Mouse (Mus musculus): Measurements from ENCODE around the gene Rabgap1l.
"Not testable (repeated sequence)": the region's sequence is repeated elsewhere in the genome, so short reads cannot be mapped to it uniquely, and the experiment has no call there.

The Rabgap1l gene

DNA sequence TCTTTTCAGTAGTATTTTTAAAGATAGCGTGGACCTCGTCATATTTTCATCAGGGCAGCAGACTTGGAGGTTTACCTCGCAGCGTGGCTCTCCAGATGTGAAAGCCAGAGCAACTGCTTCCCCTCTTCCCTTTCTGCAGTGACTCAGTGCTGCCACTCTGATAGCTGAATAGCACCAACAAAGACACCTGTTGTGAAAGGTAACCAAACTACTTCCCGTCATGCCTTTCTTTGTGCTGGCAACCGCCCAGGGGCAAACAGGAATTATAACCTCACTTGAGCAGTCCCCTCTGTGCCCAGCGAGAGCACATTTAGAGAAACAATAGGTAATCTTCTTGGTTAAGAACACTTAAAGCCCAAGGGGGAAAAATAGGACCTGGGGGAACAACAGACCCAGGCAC, 484.0 kb downstream of the Rabgap1l start:
- DNase-seq (ENCODE audit: low read depth), result peak; percentile 82

DNA sequence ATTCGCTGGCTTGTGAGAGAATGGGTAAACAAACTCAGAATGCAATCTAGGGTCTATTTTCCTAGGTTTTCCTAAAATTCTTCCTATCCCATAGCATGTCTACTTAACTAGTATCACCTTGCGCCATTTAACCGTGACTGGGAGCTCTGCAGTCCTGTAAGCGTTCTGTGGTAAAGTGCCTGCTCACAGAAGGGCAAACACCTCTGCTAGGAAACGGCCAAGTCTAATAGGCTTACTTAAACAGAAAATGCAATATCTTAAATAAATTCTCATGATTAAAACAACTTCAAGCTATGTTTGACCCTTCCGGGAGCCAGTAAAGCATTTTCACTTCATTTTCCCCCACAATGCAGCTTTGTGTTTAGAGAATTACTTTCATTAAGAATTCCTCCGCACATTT, 484.5 kb downstream of the Rabgap1l start:
- DNase-seq (ENCODE audit: low read depth), result peak; percentile 41

DNA sequence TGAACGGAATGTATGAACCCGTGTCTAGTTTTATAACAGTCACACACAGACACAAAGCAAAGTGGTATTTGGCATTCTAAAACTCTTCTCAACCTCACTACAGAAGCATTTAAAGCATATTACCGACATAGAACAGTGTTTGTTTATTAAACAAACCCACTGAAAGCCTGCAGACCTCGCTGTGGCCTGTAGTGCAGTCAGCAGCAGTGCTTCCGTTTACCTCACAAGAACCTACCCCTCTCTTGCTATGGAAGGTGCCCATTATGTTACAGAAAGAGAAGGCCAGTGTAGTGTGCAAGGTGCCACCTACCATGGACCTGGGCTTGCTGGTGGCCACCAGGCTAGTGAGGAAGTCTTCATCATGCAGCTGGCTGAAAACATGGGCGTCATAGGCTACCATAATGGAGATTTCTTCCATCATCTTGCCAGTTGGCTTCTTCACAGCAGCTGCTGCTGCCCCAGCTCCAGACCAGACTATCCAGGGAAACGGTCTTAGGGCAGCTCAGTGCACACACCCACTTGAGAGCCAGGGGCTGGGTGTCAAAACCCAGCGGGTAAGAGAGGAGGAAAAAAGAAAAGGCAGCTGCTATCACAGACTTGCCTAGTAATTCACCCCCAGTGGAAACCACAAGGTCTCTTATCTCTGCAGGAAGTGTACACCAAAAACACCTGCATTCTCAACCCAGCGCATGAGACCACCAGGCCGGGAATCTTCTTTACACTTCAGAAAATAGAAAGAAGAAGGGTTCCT, 486.0 kb downstream of the Rabgap1l start:
- peak; percentile 70 for DNase-seq (ENCODE audit: low read depth)

DNA sequence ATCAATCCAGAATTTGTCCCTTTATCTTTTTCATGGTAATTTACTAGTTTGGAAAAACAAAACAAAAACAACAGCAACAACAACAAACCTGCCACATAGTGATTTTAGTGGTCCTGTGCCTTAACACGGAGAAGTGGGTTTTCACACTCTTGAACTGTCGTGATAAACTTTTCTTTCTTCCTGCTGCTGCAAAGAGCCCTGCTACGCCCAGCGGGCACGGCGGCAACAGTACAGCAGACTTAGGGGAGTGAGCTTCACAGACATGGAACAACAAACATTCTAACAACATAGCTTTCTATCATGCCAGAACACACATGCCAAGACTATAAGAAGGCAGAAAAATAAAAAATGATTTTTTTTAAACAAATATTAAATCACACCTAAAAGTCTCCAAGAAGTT, 486.7 kb downstream of the Rabgap1l start:
- DNase-seq (ENCODE audit: low read depth), result peak; percentile 57

DNA sequence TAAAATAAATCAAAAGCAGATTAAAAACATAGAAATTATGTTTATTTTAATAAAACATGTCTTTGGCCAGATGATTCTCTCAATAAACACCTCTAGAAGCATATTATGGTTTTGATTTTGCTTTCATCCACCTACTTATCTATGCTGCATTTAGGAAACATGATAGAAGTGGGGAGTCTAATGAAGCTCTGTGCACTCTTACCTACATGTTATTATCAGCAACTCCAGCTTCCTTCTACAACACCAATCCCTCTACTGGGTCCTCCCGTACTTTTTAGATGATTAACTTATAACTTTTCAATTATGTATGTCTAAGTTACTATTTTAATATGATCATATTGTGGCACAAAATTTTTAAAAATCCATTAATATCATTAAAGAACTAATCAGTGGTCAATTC, 487.2 kb downstream of the Rabgap1l start:
- DNase-seq (ENCODE audit: low read depth), result no peak

DNA sequence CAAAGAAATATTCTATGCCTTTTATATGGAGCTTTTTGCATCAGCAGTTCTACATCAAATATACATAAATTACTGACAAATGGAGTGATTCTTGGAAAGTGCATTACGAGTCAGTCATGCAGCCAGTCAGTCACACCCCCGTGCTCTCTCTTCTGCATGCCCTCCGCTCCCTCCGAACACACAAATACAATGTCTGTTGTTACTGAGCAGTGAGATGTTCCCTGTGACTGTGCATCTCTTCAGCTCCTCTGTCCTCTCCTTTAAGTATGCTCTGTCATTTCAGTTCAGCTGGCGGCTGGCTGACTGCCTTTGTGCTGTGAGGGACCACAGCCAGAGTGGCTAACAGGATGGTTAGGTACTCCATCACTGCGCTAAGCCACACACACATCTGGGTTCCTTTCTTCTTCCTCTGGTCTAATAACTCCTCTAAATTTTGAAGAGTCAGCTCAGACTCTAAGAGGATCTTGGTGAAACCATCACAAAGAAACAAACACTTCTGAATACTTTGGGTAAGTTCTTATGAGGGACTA, 488.0 kb downstream of the Rabgap1l start:
- no peak for DNase-seq (ENCODE audit: low read depth)

DNA sequence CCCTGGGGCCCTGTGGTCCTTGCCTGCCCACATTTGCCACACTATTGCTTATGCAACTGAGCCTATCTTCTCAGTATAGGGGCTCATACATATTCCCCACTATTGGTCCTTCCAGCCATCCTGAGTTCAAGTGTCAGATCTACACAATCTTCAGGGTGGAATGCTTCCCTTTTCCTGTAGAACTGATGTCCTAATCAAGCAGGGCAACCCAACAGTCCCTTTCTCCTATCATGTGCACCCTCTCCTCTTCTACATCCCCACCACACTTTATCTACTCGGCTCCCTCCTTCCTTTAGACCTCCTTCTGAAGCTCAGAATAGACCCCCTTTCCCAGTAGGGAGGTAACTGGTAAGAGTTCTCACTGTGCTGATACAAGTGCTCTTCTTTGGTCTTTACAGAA, 490.7 kb downstream of the Rabgap1l start:
- no peak for DNase-seq (ENCODE audit: low read depth)

DNA sequence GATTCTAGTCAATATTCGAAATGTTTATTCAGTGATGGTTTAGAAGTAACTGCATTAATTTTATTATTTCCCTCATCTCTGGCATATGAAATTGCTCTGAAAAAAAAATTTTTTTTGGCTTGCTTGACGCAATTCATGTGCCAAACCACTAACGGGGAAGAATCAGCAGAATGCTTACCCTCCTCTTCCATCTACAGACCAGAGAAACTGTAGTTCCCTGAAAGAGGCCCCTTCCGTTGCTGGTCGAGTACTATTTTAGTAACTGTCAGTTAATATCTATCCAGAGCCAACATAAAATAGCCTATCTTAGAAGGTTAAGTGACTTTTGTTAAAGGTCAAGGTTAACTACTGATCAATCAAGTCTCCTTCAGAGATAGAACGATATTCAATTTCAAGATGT, 491.9 kb downstream of the Rabgap1l start:
- DNase-seq (ENCODE audit: low read depth), result no peak

DNA sequence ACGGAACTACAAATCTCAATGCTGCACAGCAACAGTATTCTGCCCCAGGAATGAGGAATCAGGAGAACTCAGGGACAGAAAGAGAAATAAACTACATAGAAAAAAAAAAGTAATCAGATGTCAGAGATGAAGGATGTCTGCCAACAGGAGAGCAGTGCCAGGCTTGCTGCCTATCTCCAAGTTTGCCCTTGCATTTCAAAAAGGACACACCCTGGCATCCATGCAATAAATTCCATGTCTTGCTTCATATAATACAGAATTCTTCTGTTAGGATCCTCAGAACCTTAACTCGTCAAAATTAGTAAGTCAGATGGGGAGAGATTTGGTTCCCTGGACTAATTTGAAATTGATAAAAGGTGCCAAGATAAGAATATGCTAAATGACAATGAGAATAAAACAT, 492.3 kb downstream of the Rabgap1l start:
- no peak for DNase-seq (ENCODE audit: low read depth)

DNA sequence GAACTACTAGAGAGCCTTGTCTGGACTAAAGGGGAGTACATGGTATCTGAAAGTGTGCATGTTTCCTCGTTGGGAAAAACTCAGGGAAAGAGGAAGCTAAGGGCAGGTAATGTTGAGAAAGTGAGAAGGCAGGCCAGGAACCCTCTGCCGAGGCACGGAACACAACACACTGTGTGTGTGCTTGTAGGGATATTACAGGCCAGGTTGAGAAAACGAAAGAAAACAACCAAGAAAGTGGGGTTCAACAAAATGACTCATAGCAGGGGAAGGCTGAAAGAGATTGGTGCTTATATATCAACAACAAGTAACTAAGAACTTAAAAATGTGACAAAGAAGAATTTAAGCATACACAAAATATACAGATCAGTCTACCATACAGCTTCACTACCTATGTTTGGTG, 493.0 kb downstream of the Rabgap1l start:
- DNase-seq (ENCODE audit: low read depth), result peak; percentile 16

DNA sequence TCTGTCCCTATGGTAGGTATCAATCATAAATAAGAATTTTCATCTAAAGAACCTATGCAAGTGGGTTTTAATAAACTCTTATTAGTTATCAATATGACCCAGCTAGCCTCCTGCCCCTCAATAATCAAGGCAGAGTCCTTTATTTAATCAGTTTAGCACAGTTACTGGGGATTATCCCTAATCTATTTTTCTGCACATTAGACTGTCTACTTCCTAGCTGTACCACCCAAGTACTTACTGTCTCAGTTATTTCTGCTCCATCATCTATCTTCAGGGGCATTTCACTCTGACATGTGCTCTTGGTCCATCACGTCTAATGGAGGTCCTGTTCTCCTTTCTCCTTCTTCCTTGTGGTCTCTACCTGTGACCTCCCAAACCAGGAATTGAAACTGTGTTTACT, 494.1 kb downstream of the Rabgap1l start:
- no peak for DNase-seq (ENCODE audit: low read depth)

DNA sequence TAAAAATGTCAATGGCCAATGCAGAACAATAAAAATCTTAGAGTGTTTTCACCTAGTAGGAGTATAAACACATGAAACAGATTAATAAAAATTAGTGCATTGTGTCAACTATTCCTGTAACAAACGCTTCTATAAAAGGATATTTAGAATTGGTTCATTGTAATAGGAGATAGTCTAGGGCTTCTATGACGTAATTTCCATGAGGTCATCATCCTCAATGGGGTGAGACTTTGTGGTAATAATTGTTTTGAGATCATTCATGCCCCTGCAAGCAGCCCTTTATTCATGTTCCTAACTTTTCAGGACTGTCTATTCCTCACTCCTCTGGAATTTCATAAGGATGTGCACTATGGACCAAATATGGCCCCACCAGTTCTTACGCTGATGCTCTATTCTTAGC, 495.3 kb downstream of the Rabgap1l start:
- DNase-seq (ENCODE audit: low read depth), result no peak

DNA sequence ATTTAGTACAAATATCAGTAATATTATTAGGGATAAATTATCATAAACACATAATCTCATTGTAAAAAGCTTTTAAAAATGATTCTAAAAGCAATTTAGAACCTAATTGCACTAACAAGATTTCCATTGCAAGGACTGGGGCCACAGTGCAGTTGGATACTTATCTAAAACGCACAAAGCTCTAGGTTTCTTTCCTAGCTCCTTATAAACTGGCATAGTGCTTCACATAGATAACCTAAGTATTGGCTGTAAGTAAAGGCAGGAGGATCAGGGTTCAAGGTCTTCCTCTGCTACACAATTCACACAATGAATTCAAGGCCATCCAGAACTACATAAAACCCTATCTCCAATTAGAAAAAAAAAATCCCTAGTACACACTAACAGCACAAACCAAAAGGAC, 497.7 kb downstream of the Rabgap1l start:
- no peak for DNase-seq (ENCODE audit: low read depth)

DNA sequence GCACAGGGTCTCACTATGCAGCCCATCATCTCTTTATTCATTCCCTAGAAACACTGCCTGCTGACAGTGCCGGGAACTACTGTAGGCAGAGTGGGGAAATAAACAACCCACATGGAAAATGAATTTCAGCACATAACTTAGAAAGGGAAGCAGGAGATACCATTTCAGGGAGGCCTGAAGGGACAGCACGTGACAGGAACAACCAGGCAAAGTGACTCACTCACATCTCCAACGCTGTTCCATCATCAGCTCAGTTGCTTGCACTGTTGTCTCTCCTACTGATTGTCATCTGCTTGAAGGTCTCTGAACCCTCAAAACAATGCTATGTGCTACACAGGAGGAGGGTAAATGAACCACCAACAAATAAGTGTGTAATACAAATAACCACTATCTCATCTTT, 499.5 kb downstream of the Rabgap1l start:
- DNase-seq (ENCODE audit: low read depth), result no peak

DNA sequence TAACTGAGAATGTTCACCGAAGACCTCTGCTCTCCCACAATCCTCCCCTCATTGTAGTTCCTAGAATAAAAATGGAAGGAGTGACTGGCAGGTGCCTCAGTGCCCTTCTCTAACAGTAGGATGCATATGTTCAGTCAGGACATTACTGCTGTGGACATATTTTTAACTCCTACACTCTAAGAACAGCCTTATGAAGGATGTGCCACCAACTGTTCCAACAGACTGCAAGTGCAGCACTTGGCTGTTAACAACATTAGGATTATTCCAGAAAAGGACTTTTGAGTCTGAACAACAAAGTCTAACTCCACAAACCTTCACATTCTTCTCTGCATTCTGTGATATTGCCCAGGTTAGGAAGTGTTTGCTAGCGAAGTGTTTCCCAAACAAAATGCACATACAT, 501.0 kb downstream of the Rabgap1l start:
- no peak for DNase-seq (ENCODE audit: low read depth)

DNA sequence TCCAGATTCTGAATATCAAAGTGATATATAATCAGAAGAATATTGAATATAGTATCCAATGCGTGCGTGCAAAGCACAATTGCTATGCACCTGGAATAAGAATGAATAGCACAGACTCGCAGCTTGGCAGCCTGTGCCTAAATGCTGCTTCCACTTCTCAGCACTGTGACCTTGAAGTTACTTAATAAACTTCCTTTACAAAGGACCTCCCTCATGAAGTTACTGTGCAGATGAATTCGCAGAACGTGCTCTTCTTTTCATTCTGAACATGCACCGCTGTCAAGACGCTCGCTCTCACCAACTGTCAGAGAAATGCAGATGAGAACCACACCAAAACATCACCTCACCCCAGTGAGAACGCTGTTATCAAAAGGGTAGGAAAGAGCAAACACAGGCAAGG, 502.8 kb downstream of the Rabgap1l start:
- DNase-seq (ENCODE audit: low read depth), result peak; percentile 29

DNA sequence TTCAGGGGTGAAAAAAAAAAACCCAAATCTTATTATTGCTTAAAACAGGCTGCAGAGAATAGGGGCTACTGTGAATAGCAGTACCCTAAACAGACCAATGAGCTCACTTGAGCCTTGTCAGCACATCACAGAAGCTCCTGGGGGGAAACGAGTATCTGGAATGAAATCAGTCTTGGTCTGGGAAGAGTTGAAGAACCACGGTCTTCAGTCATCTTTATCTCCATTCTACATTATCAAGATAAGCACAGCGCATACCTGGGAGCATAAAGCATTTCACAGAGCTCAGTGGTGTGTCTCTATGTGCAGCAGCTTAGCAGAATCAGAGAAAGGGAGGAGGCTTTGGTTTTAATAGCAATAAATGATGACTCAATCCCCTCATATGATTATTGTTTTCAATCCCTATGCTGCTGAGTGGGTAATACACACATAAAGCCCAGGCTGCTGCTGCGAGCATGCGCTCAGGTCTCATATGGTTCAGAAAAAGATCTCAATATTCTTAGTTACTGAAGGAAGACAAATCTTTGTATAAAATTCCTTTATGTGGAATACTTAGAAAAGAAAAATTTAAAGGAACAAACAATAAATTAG, 505.9 kb downstream of the Rabgap1l start:
- DNase-seq (ENCODE audit: low read depth), result no peak

DNA sequence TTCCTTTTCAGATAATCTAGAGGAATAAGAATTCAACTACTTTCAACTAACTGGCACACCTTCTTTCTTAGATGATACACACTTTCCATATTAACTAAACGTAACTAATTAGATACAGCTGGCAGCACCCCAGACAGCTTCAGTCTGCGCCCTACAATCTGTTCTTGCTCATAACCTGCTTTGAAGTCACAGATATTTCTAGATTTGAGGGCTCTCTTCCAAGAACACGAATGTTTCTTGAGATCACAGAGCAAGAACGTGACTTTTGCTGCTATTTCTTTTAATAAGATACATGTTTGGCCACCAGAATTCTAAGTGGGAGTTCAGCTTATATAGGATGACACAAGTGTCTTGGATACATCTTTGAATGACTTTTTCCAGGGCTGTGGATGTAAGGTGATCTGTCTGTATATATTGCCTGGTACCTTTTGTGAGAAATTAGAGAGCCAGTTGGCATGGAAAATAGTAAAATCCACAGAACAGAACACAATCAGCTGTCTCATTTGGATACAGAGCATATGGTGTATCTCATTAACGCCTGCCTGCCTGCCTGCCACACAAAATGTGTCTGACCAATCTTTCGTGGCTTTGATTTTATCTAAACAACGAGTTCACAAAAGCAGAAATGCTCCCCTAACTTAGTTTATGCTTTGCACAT, 506.5 kb downstream of the Rabgap1l start:
- no peak for DNase-seq (ENCODE audit: low read depth)

DNA sequence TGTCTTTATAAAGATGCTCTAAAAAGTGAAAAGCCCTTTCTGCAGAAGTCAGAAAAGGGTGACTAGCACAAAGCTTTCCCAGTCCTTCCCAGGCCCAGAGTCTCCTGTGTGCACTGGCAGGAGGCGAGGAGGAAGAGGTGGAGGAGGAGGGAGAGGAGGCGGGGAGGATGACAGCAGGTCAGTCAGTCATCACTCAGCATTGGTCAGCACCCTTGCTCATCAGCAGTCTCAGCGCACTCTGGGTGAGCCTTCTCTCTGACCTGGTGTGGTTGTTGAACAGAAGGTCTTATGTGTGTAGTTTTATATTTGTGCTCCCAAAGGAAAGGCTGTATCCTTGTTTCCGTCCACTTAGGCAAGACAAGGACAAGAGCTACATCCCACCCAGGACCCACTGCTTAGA, 508.8 kb downstream of the Rabgap1l start:
- DNase-seq (ENCODE audit: low read depth), result no peak

DNA sequence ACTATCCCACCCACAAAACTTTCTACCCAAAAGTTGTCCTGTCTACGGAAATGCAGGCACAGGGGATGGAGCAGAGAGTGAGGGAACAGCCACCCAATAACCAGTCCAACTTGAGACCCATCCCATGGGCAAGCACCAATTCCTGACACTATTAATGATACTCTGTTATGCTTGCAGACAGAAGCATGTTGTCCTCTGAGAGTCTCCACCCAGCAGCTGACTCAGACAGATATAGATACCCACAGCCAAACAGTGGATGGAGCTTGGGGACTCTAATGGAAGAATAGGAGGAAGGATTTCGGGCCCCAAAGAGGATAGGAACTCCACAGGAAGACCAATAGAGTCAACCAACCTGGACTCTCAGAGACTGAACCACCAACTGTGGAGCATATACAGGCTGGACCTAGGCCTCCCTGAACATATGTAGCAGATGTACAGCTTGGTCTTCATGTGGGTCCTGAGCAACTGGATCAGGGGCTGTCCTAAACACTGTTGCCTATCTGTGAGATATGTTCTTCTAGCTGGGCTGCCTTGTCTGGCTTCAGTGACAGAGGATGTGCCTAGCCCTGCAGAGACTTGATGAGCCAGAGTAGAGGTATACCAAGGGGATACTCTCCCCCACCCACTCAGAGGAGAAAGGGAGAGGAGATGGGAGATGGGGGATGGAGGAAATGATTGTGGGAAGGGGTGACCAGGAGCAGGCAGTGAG, 510.7 kb downstream of the Rabgap1l start:
- DNase-seq (ENCODE audit: low read depth), result not testable (repeated sequence)

DNA sequence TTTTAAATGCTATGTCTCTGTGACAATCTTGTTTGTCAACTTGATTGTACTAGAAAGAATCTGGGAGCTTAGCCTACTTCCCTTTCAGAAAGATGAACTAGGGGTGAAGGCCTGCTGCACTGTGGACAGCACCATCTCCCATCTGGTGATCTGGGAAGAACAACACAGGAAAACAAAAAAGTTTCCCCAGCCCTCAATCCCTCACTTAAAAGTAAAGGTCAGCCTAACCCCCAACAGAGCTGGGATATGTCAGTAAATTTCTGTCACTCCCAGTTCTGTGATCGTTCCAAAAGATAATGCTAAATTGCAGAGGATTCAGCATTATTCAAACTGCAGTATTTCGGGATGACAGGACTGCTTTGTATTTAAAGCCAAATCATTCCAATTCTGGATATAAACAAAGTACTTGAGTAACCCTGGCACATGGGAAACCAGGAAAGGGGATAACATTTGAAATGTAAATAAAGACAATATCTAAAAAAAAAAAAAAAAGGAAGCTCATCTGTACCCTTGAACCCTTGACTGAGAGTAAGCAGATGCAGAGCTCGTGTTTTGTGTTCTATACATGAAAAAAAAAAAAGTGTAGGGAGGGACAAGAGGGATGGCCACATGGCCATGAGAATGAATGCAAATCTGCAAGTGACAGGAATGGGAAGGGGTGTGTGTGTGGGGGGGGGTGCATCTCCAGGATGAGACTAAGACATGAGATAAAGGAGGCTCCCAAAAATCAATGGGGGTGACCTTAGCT, 511.5 kb downstream of the Rabgap1l start:
- no peak for DNase-seq (ENCODE audit: low read depth)

DNA sequence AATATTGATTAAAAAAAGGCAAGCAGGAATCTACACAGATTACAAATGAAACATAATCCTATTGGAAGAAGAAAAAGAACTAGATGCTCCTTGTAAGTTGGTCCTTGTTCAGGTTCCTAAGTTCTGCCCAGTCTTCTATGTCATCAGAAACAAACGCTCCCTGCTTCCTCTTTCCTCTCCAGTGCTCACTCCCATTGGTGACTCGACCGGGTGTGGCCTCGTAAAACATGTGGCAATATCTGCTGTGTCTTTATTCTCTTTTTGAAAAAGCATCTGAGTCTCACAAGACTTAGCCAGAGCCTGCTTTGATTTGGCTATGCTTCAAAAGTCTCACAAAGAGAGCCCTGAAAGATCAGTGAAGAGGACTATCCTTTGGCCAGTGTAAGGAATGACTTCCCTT, 512.4 kb downstream of the Rabgap1l start:
- DNase-seq (ENCODE audit: low read depth), result no peak

All from naive thymus-derived CD4-positive, alpha-beta T cell, adult 2 months (primary cell).